Mouse (Mus musculus) gastrocnemius, adult 2 months (tissue): ENCODE data around the gene Mapkapk2. TPM values are rescaled to one million over a fixed set of nuclear protein-coding genes. Genes with fewer than 3 reads are reported as not detected.

Experiments
- DNase-seq: peaks from one replicate; pipeline ENCODE4 v3.0.0; 2022
- H3K27ac ChIP-seq: fragments of 200-600 bp; 2 replicates; pipeline ENCODE4 v1.8.1; 2022; ENCODE audit warnings: mild to moderate bottlenecking
- H3K4me3 ChIP-seq: fragments of 200-600 bp; 2 replicates; pipeline ENCODE4 v1.8.1; 2022; ENCODE audit warnings: mild to moderate bottlenecking, moderate library complexity
- CTCF ChIP-seq: fragments of 200-600 bp; IDR thresholded peaks from 2 replicates; pipeline ENCODE4 v1.8.1; 2022; ENCODE audit warnings: antibody characterized with exemption, mild to moderate bottlenecking, moderate library complexity
- intact Hi-C: fragments of 180-260 bp; cut with DNase I; formaldehyde crosslinking; loops from one replicate; pipeline ENCODE4 v1.15.1; 2025
- total RNA-seq, 2 experiments: library from RNA; stranded (reverse); gene quantifications; 2 replicates each; pipeline ENCODE4 v1.2.3; 2021

Mapkapk2 gene
- total RNA-seq, 2 experiments from 2014 or later: 203 to 251 TPM

- no peak overlapping the region for H3K4me3 ChIP-seq
- no peak overlapping the region for H3K27ac ChIP-seq
- no peak for DNase-seq
- no peak for TF ChIP-seq CTCF
- intact Hi-C loops: no loop called here
Observed at GRCm38 (mm10) chr1:131103776-131104424, 6.3 kb upstream of the Mapkapk2 start.

- TF ChIP-seq CTCF: no peak
- H3K4me3 ChIP-seq: no peak overlapping the region
- no peak for DNase-seq
- H3K27ac ChIP-seq: no peak overlapping the region
- intact Hi-C loops: no loop called here
Observed at GRCm38 (mm10) chr1:131100808-131101207, 3.2 kb upstream of the Mapkapk2 start.

GRCm38 (mm10) chr1:131096803-131097699, 575 bp downstream of the Mapkapk2 start:
- no peak for TF ChIP-seq CTCF
- peak overlapping the region; percentile 93 for H3K27ac ChIP-seq
- intact Hi-C loops: loop anchor here (5.0 kb wide), 1 partner anchor 35 kb away; no protein-coding TSS in a partner anchor
- DNase-seq: peak; percentile 86
- peak overlapping the region; percentile 99 for H3K4me3 ChIP-seq

- H3K4me3 ChIP-seq: peak overlapping the region; percentile 99
- TF ChIP-seq CTCF: no peak
- intact Hi-C loops: loop anchor here (5.0 kb wide), 1 partner anchor 34 kb away; no protein-coding TSS in a partner anchor
Observed at GRCm38 (mm10) chr1:131096132-131096695, 1.4 kb downstream of the Mapkapk2 start.

GRCm38 (mm10) chr1:131095574-131095973, 2.1 kb downstream of the Mapkapk2 start:
- Histone ChIP-seq H3K4me3 (peak overlapping the region; percentile 99), H3K27ac (peak overlapping the region; percentile 93)
- no peak for TF ChIP-seq CTCF
- no peak for DNase-seq
- intact Hi-C loops: loop anchor here (5.0 kb wide), 1 partner anchor 33 kb away; no protein-coding TSS in a partner anchor

More at GRCm38 (mm10) chr1:131096132-131096695, 1.4 kb downstream of the Mapkapk2 start:
- peak overlapping the region; percentile 93 for H3K27ac ChIP-seq
- DNase-seq: no peak

- no peak for DNase-seq
- H3K27ac ChIP-seq: peak overlapping the region; percentile 93
- TF ChIP-seq CTCF: no peak
- intact Hi-C loops: no loop called here
- peak overlapping the region; percentile 29 for H3K4me3 ChIP-seq
Observed at GRCm38 (mm10) chr1:131093889-131094288, 3.7 kb downstream of the Mapkapk2 start.

- no peak for TF ChIP-seq CTCF
- Histone ChIP-seq H3K27ac (peak overlapping the region; percentile 93), H3K4me3 (peak overlapping the region; percentile 29; the same call in 1 of the 2 replicates)
- DNase-seq: no peak
- intact Hi-C loops: no loop called here
Observed at GRCm38 (mm10) chr1:131092846-131093245, 4.8 kb downstream of the Mapkapk2 start.

GRCm38 (mm10) chr1:131092173-131092572, 5.5 kb downstream of the Mapkapk2 start:
- Histone ChIP-seq H3K27ac (peak overlapping the region; percentile 93), H3K4me3 (no peak overlapping the region; the same call in 1 of the 2 replicates)
- intact Hi-C loops: no loop called here
- TF ChIP-seq CTCF: no peak
- DNase-seq: no peak

- TF ChIP-seq CTCF: no peak
- peak overlapping the region; percentile 51 for H3K4me3 ChIP-seq
- DNase-seq: no peak
- intact Hi-C loops: no loop called here
- peak overlapping the region; percentile 93 for H3K27ac ChIP-seq
Observed at GRCm38 (mm10) chr1:131091481-131091880, 6.1 kb downstream of the Mapkapk2 start.

- H3K4me3 ChIP-seq: peak overlapping the region; percentile 51
- no peak for DNase-seq
- TF ChIP-seq CTCF: no peak
- intact Hi-C loops: no loop called here
- peak overlapping the region; percentile 93 for H3K27ac ChIP-seq
Observed at GRCm38 (mm10) chr1:131090877-131091276, 6.7 kb downstream of the Mapkapk2 start.

- DNase-seq: peak; percentile 82
- Histone ChIP-seq H3K4me3 (peak overlapping the region; percentile 51), H3K27ac (peak overlapping the region; percentile 93)
- TF ChIP-seq CTCF: no peak
- intact Hi-C loops: no loop called here
Observed at GRCm38 (mm10) chr1:131090261-131090660, 7.4 kb downstream of the Mapkapk2 start.

- H3K27ac ChIP-seq: peak overlapping the region; percentile 93
- no peak for TF ChIP-seq CTCF
- intact Hi-C loops: no loop called here
- peak; percentile 67 for DNase-seq
- peak overlapping the region; percentile 51 for H3K4me3 ChIP-seq
Observed at GRCm38 (mm10) chr1:131089525-131090127, 8.0 kb downstream of the Mapkapk2 start.
